Mouse (Mus musculus): ENCODE data around the gene Thap2. TPM values are rescaled to one million over a fixed set of nuclear protein-coding genes. Genes with fewer than 3 reads are reported as not detected.

The Thap2 gene
- total RNA-seq, 2 experiments from 2014 or later, result 6.5 to 8.2 TPM

Other genes starting within 250 kb of the Thap2 start
- gene Tph2, start 199.4 kb downstream of the Thap2 start, total RNA-seq (2021), result not detected
- gene Tbc1d15, start 133.0 kb downstream of the Thap2 start, total RNA-seq (2021), result 10 to 100 TPM; 51.4 to 51.9 TPM
- gene Rab21, start 68.8 kb downstream of the Thap2 start, total RNA-seq (2021), result 10 to 100 TPM; 67.8 to 68.6 TPM
- 10 to 100 TPM; 16.0 to 20.7 TPM for gene Tmem19, start 21.9 kb downstream of the Thap2 start, total RNA-seq (2021)
- 10 to 100 TPM; 23.4 to 24.5 TPM for gene Zfc3h1, start 516 bp upstream of the Thap2 start, total RNA-seq (2021)
- gene A930009A15Rik, start 185.5 kb upstream of the Thap2 start, total RNA-seq (2021), result not detected
- gene Lgr5, start 203.3 kb upstream of the Thap2 start, total RNA-seq (2021), result under 1 TPM; 0.10 to 0.42 TPM

All from heart, postnatal 10 days (tissue).